Mouse (Mus musculus): ENCODE measurements around the gene Sorcs2.

The Sorcs2 gene

DNA sequence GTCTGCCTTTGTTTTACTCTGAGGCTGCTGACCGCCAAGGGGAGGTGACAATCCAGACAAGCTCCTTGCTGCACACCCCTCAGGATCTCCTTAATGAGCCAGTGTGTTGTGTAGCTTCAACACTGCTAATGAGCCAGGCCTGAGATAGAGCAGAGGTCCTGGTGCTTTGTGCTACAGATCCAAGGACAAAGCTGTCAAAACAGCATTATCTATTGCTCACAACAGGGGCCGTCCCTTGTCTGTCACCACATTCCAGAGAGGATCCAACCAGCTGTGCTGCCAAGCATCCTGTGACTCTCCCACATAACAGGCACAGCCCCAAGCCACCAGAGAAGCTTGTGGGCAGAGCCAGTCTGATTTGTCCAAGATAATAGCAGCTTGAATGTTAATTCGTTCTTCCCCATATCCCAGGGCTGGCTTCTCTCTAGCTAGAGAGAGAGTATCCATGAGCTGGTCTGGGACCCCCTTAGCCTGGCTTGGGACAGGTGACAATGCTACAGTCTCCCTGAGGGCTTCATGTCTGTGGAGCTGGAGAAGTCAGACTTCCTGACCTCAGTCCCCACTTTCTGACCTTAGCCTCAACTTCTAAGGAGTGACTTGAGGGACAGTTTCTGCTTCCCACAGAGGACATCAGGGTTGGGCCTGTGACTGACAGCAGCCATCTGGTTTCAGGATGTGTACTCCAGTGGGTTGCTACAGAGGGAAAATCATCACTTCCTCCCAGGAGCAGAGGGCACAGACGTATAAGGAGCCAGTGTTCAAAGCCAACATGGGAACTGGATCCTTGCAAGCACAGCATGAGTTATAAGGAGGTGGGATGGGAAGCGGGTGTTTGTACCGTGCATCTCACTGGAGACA is 328.2 kb downstream of the Sorcs2 start:
- no peak for DNase-seq (ENCODE audit: low read depth, low spot score)

DNA sequence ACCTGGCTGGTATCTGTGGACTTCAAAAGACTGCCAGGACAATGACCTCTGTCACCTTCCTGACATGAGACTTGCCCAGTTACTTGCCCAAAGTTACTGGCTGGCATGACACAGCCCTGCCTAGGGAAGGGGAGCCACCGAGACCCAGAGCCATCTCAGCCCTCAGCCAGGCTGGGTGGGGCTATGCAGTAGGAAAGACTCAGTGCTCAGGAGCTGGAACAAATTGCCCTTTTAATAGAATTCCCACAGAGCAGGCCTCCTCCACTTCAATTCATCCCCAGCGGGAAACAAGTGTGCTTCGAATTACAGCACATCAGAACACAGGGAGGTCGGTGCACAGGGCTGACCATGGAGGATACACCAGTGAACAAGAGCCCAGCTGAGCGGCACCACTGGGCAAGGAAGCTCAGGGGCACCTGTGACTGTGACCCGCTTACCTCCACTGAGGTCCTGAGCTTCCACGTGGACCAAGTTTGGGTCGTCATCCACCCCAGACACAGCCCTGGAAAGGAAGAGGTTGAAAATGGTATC is 330.2 kb downstream of the Sorcs2 start:
- no peak for DNase-seq (ENCODE audit: low read depth, low spot score)

DNA sequence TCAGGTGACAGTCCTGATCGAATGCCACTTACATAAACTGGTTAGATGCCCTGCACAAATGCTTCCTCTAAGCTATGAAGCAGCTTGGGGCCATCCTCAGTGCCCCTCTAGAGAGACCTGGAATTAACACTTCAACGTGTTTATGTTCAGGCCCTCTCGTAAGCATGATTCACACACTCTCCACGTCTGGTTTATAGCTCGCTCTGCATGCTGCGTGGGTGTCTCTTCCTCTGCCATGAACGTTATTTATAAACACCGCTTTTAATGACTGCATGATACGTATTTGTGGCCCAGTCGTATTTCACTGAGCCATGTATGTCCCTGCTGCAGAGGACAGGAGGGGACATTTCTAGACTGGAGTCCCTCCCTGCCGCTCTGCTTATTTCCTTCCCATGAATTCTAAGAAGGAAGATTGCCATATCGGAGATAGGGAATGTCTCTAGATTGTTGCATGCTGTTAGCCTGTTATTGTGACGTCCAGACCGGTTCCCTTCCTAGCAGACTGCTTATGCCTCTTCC is 340.1 kb downstream of the Sorcs2 start:
- no peak for DNase-seq (ENCODE audit: low read depth, low spot score)

GRCm38 (mm10) chr5:36056921-36057320 is 341.0 kb downstream of the Sorcs2 start:
- DNase-seq (ENCODE audit: low read depth, low spot score), result no peak

DNA sequence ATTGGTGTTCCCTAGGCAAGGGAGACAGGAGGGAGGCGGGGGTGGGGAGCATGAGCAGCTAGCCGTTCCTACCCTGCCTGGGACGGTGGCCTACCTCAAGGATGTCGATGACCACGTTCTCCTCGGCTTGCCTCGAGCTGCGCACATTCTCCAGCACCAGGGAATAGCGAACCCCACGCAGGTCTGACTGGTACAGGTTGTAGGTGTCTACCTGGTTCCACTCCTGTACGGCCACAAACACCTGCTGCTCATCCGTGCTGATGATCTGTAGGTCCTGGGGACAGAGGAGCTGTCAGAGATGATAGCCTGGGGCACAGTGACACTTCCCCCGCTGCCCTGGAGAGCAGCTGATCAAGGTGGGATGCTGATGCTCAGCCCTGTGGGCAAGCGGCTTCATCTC is 342.1 kb downstream of the Sorcs2 start:
- DNase-seq (ENCODE audit: low read depth, low spot score), result no peak

DNA sequence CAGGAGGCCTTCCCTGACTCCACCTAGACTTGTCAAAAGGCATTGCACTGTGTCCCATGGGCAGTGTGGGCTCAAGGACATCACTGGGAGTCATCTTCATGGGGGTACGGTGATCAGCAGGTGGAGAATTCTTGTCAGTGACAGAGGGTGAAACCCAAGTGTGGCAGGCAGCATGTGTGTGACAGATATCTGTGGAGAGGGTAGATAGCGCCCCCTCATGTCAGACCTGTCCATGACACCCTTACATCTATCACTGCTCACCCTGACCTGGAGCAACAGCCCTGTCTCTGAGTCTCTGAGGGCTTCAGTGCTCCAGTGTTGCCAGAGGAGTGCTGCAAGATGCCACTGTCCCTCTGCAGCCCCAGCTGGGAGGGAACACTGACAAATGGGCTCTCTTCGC is 343.4 kb downstream of the Sorcs2 start:
- DNase-seq (ENCODE audit: low read depth, low spot score), result no peak

GRCm38 (mm10) chr5:36043154-36043553 is 354.8 kb downstream of the Sorcs2 start:
- no peak for DNase-seq (ENCODE audit: low read depth, low spot score)

DNA sequence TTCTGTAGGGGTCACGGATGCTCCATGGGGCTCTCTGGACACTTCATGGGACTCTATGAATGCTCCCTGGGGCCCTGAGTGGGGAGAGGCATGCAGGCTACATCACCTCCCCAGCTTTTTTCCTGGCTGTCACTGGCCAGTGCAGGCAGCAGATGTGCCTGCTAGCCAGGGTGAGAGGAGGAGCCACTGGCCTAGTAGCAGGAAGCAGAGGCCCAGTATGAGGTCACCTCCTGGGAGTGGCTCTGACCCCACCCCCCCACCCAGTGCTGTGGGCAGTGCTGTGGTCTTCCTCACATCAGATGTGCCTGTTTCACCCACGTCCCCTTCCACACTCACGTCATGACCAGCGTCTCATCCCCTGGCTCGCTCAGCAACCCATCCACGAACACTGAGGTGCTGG is 356.2 kb downstream of the Sorcs2 start:
- DNase-seq (ENCODE audit: low read depth, low spot score), result no peak

- no peak for DNase-seq (ENCODE audit: low read depth, low spot score)
These were observed 356.7 kb downstream of the Sorcs2 start for GRCm38 (mm10) chr5:36041236-36041562.

DNA sequence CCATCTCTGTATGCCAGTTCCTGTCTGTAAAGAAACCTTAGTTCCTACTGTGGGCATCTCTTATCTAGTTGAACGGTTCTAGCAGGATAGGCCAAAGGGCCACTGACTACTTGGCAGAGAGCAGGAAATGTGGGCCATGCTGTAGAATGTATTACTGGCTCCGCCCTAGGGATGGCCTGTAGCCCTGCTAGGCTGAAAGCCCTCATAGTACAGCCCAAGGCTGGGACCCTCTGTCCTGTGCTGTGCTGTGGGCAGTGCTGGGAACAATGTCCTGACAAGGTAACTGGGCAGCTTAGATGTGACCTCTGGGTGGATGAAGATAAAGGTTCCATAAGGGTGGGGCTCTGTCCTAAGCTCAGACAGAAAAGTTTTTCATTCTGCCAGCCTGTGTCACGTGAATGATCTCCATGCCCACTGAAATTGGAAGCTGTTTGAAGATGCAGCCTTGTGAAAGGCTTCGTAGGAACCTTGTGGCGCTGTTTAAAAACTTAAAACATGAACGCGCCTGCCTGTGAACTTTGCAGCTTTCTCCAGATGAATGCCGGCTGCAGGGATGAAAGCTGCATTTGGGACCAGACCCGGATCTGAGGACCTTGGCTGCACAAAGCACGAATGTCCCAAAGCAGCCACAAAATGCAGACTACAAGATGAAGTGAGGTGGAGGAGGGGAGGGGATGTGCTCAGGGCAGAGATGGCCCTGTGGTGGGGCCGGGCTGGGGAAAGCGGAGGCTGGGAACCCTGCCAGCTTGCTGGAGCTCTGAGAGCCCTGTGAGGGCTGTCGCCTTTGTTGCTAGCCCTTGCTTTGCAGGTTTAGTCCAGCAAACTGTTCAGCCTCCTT is 357.3 kb downstream of the Sorcs2 start:
- no peak for DNase-seq (ENCODE audit: low read depth, low spot score)

DNA sequence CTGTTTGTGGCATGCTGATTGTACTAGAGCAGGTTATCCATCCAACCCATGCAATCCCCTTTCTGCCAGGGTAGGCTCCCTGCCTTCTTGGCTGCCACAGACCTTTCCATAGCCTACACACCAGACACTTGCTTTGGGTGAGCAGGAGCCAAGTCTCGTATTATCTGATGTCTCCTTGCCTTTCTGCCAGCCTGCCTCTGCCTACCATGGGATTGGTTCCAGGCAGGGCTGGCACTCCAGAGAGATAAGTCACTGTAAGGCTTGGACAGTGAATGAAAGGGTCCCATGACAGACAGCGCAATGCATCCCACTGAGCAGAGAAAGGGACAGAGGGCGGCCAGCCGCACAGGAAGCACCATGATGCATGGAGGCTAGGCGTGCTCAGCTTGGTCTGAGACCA is 358.3 kb downstream of the Sorcs2 start:
- DNase-seq (ENCODE audit: low read depth, low spot score), result no peak

- DNase-seq (ENCODE audit: low read depth, low spot score), result peak; percentile 55
These were observed 364.2 kb downstream of the Sorcs2 start for GRCm38 (mm10) chr5:36033531-36034426.

GRCm38 (mm10) chr5:36025076-36025475 is 372.9 kb downstream of the Sorcs2 start:
- DNase-seq (ENCODE audit: low read depth, low spot score), result no peak

DNA sequence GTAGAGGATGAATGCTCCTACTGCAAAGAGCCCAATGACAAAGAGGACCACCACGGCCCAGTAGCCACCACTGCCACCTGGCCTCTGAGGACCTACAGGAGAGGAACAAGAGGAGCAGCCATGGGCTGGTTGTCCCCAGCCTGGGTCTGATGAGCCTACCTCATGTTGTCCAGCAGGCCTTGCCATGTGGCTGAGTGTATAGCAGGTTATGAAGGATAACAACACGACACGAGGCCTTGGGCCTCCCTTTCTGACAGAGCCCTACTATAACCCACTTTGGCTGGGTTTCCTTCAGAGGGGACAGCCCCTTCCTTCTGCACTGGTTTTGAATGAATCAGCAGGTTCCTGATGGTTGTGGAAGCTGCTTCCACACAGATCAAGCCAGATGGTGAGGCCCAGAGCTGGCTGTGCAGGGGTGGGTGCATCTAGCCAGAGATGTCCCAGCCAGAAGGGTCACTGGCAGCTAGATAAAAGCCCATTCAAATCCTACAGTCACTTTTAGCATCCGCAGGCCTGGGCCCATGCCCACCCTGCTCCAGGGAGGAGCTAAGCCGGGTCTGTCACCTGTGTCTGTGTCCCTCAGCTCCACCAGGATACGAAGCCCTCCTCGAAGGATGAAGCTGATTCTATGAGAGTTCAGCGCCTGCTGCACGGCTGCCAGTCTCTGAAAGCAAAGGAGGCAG is 373.8 kb downstream of the Sorcs2 start:
- no peak for DNase-seq (ENCODE audit: low read depth, low spot score)

- DNase-seq (ENCODE audit: low read depth, low spot score), result no peak
These were observed 375.6 kb downstream of the Sorcs2 start for GRCm38 (mm10) chr5:36022361-36022760.

DNA sequence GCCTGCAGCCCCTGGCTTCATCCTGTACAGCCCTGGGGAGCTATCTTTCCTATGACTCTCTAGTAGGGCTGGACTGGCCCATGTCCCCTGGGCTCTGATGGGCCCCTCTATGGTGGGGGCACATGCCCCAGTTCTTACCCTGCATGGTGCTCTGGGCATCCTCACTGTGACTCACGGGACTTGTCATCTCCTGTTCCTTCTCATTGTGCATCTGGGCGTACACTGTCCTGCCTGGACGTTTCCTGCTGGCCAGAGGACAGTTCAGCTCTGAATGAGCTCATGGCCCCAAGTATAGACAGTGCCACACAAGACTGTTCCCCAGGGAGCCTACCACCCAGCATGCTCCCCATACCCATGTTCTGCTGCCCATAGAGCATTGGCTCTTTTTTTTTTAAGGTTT is 376.8 kb downstream of the Sorcs2 start:
- no peak for DNase-seq (ENCODE audit: low read depth, low spot score)

- DNase-seq (ENCODE audit: low read depth, low spot score), result no peak
These were observed 379.6 kb downstream of the Sorcs2 start for GRCm38 (mm10) chr5:36018366-36018765.

GRCm38 (mm10) chr5:36009405-36009804 is 388.5 kb downstream of the Sorcs2 start:
- DNase-seq (ENCODE audit: low read depth, low spot score), result no peak

DNA sequence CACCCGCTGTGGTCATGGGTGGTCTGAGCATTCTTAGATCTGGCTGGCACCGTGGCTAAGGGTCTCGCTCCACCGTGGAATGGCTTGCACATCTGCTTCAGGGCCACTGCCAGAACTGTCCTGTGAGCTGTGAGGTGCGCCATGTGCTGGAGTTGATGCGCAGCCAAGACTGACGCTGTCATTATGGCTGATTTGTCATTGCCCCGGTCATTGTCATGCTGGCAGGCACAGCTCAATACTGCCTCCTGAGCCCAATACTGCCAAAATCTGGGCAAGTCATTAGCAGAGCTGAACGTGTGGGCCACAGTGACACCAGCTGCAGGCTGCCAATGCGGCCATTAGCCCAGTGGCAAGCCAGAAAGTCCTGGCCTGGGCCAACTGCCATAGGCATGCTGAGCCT is 390.3 kb downstream of the Sorcs2 start:
- no peak for DNase-seq (ENCODE audit: low read depth, low spot score)

DNA sequence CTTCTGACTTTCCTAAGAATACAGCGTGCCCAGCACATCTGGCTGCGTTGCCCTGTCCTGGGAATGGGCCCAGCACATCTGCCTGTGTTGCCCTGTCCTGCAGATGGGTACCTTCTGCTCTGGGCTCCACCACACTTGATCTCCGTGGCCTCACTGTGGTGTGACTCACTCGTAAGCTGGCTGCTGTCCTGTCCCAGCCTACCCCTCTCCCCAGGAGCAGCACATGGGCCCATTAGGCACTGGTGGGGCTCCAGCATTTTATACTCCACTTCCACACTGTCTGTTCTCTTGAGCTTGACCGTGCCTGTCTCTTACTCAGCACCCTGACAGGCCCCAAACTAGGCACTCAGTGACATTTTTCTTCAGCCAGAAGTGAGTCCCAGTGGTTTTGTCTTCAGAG is 391.4 kb downstream of the Sorcs2 start:
- no peak for DNase-seq (ENCODE audit: low read depth, low spot score)

DNA sequence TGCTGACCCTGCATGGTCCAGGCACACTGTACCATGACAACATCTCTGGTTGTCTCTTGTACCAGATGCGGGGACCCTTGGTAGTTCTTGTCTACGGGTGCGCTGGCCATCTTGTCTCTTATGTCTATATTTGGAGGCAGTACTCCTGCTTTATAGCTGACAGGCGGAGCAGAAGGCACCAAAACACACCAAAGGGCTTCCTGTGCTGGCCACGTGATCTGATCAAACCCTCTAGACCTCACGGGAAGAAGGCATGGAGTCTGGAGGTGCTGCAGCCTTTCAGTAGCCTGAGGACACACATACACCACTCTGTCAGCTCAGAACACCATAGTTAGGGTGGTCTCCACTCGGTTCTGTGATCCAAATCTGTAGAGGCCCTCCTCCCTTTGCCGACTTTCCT is 391.8 kb downstream of the Sorcs2 start:
- DNase-seq (ENCODE audit: low read depth, low spot score), result no peak

Measured in skeletal muscle tissue, adult 2 months (tissue).